Mouse (Mus musculus) ES-E14 (cell line): ENCODE measurements at regions not wholly inside any gene's neighbourhood (a gene's known extent, or its start where the extent isn't known, plus 50 kb on each side); places are given as distances from the start of the nearest gene placed in this dataset.

ENCODE experiments used
- CHD2 ChIP-seq: IDR thresholded peaks from 2 replicates; pipeline ENCODE4 v1.6.1; 2014; ENCODE audit warnings: mild to moderate bottlenecking, low read depth, low read length, inconsistent platforms
- HCFC1 ChIP-seq: IDR thresholded peaks from 2 replicates; pipeline ENCODE4 v1.6.1; 2012; ENCODE audit warnings: low read length, inconsistent platforms, borderline replicate concordance; ENCODE audit not compliant: insufficient read depth
- MAFK ChIP-seq: IDR thresholded peaks from 2 replicates; pipeline ENCODE4 v1.6.1; 2014; ENCODE audit warnings: mild to moderate bottlenecking, low read depth, low read length, inconsistent platforms; ENCODE audit not compliant: insufficient read depth
- ZC3H11A ChIP-seq: IDR thresholded peaks from 2 replicates; pipeline ENCODE4 v1.6.1; 2012; ENCODE audit warnings: low read depth, mild to moderate bottlenecking, inconsistent platforms, low read length, borderline replicate concordance

DNA sequence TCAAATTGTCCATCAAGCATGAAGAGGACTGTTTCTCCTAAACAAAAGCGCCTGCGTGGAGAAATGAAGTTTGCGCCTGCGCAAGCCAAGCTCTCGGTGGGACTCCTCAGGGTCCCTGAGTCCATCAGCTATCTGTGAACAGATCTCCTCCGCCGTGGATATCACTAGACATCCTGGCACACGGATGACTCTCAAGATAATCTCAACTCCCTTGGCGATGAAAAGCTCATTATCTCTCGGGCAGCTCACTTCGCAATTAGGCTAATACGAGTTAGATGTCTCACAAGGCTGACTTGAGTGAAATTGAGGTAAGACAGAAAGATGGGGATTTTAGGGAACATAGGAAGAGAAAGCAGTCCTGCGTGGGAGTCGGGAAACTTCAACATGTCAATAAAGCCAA is 202.1 kb upstream of the Jmjd1c start:
- TF ChIP-seq MAFK (no peak), ZC3H11A (no peak), HCFC1 (no peak), CHD2 (no peak)
